Mouse (Mus musculus): ENCODE measurements around the gene Gse1.

Gse1 gene

GRCm38 (mm10) chr8:120452111-120452510, 223.9 kb downstream of the Gse1 start:
- no peak for DNase-seq (ENCODE audit: low spot score)

GRCm38 (mm10) chr8:120454404-120454803, 226.1 kb downstream of the Gse1 start:
- no peak for DNase-seq (ENCODE audit: low spot score)

- DNase-seq (ENCODE audit: low spot score) = no peak
Measured at GRCm38 (mm10) chr8:120460375-120460774, 232.1 kb downstream of the Gse1 start.

DNA sequence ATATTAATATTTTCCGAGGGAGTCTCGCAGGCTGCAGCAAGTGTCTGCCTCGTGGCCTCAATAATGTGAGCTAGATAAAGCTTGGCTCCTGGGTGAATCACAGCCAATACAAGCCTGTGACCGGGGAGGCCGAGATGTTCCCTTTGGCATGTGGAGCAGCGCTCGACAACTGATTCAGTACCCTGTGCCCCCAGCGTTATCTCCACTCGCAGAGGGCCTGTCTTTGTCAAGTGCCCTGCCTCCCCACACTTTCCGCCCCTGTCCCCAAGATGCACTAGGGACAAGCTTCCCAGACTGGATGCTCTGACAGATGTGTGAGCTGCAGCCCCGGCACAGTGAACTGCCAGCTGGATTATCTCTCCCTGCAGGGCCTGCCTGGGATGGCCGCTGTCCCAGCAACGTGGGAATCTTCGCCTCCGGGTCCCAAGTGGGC, 233.9 kb downstream of the Gse1 start:
- DNase-seq (ENCODE audit: low spot score) = no peak

DNA sequence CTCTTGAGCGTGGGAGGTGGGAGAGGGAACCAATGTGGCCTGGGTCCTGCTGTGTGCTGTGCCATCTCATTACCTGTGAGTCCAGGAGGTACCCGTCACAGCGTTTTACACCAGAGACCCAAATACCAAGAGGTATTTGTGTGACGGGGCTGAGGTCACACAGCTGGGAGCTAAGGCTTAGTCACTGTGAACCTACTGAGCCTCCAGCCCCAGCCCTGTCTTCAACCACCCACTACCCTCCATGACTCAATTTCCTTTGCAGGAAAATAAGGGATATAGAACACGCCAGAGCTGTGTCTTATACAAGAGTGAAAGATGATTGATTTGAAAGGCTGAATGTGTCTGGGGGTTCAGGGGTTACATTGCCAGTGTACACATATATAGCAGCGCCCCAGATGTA, 234.4 kb downstream of the Gse1 start:
- no peak for DNase-seq (ENCODE audit: low spot score)

DNA sequence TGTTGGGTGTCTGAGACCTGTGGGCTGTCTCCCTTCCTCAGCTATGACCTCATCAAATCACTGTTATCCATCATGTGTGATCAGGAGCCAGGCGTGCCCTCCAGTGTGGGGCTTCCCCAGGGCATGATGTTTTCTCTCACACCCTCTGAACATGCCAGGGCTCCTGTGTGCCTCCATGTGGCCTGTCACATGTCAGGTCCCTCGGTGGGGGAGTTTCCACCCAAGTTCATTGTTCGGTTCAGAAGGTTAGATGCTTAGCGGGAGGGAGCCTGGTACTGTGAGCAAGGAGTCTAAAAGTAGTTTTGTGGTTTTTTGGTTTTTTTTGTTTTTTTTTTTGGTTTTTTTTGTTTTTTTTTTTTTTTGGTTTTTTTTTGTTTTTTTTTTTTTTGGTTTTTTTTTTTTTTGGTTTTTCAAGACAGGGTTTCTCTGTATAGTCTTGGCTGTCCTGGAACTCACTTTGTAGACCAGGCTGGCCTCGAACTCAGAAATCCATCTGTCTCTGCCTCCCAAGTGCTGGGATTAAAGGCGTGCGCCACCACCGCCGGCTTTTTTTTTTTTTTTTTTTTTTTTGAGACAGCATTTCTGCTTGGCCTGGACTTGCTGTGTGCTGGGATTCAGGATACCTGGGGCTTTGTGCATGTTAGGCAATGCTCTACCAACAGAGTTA, 235.8 kb downstream of the Gse1 start:
- no peak for DNase-seq (ENCODE audit: low spot score)

GRCm38 (mm10) chr8:120464585-120464937, 236.3 kb downstream of the Gse1 start:
- DNase-seq (ENCODE audit: low spot score) = peak; percentile 76

- peak; percentile 65 for DNase-seq (ENCODE audit: low spot score)
Measured at GRCm38 (mm10) chr8:120465710-120466109, 237.5 kb downstream of the Gse1 start.

DNA sequence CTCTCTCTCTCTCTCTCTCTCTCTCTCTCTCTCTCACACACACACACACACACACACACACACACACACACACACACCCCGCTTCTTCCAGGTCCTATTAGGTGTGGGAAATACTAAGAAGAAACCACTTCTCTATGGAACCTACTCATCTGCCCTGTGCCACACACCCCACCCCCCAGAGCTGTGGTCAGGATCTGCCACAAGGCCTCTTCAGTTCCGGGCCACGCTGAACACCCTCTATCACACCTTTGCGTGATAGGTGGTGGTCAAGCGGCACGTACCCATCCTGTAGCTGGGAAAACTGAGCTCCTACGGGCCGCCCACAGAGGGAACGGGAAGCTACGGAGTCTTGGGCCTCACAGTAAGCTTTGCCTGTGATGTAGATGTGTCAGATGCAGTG, 238.0 kb downstream of the Gse1 start:
- no peak for DNase-seq (ENCODE audit: low spot score)

GRCm38 (mm10) chr8:120467598-120467997, 239.3 kb downstream of the Gse1 start:
- DNase-seq (ENCODE audit: low spot score) = no peak

- no peak for DNase-seq (ENCODE audit: low spot score)
Measured at GRCm38 (mm10) chr8:120470170-120470569, 241.9 kb downstream of the Gse1 start.

- DNase-seq (ENCODE audit: low spot score) = no peak
Measured at GRCm38 (mm10) chr8:120471166-120471565, 242.9 kb downstream of the Gse1 start.

DNA sequence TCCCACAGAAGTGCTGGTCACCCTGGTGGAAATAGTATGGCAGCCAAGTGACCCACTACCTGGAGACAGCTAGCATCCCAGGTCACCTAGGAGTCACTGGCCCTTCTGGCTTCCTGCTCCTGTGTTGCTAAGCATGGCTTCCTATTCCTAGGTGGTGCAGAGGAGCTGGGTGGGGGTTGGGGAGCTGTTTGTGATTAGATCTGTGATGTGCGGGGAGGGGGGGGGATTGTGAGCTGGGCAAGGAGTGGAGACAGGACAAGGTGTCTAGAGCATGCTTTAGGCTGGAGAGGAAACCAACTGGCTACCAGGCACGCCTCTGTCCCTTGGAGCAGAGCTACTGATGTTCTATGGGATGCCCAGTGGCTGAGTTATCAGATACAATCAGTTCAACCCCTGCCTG, 243.5 kb downstream of the Gse1 start:
- no peak for DNase-seq (ENCODE audit: low spot score)

DNA sequence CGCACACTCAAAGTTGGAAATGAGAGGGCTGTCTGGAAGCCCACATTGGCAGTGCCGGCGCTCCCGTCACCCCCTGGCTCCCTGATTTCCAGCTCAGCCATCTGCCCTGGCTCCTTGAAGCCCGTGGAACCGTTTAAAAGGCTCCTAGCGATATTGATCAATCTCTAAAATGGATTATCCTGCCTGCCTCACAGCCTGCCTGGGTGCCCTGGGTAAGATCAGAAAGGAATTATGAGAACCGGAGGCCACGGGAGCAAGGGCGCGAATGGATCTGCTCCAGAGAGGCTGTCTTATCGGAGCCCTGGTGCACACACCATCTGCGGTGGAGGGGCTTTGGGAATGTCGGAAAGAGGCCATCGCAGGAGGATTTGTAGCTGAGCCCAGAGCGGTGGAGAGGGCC, 244.0 kb downstream of the Gse1 start:
- DNase-seq (ENCODE audit: low spot score) = no peak

GRCm38 (mm10) chr8:120473729-120474364, 245.6 kb downstream of the Gse1 start:
- DNase-seq (ENCODE audit: low spot score) = no peak

- DNase-seq (ENCODE audit: low spot score) = no peak
Measured at GRCm38 (mm10) chr8:120474496-120475235, 246.4 kb downstream of the Gse1 start.

GRCm38 (mm10) chr8:120475462-120476201, 247.4 kb downstream of the Gse1 start:
- DNase-seq (ENCODE audit: low spot score) = no peak

DNA sequence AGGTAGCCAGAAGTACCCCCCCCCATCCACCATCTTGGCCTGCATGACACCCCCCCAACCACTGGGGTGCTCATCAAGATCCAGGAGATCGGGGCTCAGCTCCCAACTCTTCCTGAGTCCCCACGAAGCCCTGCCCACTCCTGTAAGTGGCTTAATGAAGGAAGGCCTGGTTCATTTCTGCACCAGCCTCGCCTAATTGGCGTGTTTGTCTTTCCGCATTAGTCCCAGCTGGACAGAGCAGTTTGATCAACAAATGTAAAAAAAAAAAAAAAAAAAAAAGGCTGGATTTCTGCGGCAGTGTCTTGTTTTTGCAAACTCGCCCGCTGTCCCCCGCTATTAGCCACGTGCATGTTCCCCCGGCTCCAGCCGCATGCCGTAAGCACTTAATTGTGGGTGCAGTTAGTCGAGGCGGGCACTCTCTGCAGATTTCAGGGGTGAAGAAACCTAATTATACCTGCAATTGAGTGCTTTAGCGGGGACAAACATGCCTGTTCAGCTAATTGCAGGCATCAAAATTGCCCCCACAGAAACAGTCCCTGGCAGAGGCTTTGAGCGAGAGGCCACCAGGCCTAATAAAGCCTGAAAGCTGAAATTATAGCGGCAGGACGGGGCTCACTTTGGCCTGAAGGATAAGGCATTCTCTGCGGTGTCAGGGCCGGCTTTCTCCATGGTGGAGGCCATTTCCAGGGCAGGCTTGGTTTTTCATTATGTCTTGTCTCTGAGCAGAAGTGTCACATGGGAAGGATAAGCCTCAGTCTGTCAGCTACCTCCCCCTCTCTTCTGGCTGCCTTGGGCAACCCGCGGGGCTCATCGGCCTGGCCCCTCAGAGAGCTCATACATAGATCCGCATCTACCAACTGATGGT, 248.7 kb downstream of the Gse1 start:
- no peak for DNase-seq (ENCODE audit: low spot score)

GRCm38 (mm10) chr8:120478754-120479153, 250.5 kb downstream of the Gse1 start:
- no peak for DNase-seq (ENCODE audit: low spot score)

DNA sequence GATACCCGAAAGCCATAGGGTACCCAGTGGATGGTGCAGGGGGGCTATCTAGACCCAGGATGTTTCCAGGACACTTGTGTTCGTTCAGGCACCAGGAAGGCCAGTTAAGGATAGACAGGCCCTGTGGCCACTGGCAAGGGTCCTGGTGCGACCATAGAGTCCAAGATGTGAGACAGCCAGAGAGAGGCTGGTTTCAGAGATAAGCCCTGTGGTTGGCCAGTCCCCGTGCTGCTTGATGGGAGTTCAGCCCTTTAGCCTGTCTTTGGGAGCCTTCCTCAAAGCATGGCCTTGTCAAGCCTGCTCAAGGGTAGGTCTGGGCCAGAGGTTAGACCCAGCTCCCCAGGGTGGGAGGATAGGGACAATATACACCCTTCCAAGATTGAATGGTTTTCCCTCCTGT, 251.4 kb downstream of the Gse1 start:
- no peak for DNase-seq (ENCODE audit: low spot score)

- DNase-seq (ENCODE audit: low spot score) = peak; percentile 65
Measured at GRCm38 (mm10) chr8:120482015-120482689, 253.9 kb downstream of the Gse1 start.
